Mouse (Mus musculus): ENCODE data around the gene Sipa1l1.
A peak's percentile ranks its signal among the peaks of the same experiment; 100 is the strongest.
"Not testable (repeated sequence)": the region's sequence is repeated elsewhere in the genome, so short reads cannot be mapped to it uniquely, and the experiment has no call there.

Sipa1l1 gene

GRCm38 (mm10) chr12:82175709-82176108 lies 6.6 kb downstream of the Sipa1l1 start:
- no peak for DNase-seq (ENCODE audit: low spot score in 2 of 2)

GRCm38 (mm10) chr12:82178636-82179035 lies 9.5 kb downstream of the Sipa1l1 start:
- no peak for DNase-seq (ENCODE audit: low spot score in 2 of 2)

- DNase-seq (ENCODE audit: low spot score in 2 of 2) = no peak
These were observed 10.5 kb downstream of the Sipa1l1 start for GRCm38 (mm10) chr12:82179626-82180025.

- DNase-seq (ENCODE audit: low spot score in 2 of 2) = not testable (repeated sequence)
These were observed 17.0 kb downstream of the Sipa1l1 start for GRCm38 (mm10) chr12:82186156-82186555.

GRCm38 (mm10) chr12:82186740-82187139 lies 17.6 kb downstream of the Sipa1l1 start:
- no peak for DNase-seq (ENCODE audit: low spot score in 2 of 2)

- no peak for DNase-seq (ENCODE audit: low spot score in 2 of 2)
These were observed 18.2 kb downstream of the Sipa1l1 start for GRCm38 (mm10) chr12:82187178-82187839.

- no peak for DNase-seq (ENCODE audit: low spot score in 2 of 2)
These were observed 19.4 kb downstream of the Sipa1l1 start for GRCm38 (mm10) chr12:82188321-82189075.

GRCm38 (mm10) chr12:82189076-82189675 lies 20.1 kb downstream of the Sipa1l1 start:
- DNase-seq (ENCODE audit: low spot score in 2 of 2) = no peak

- DNase-seq (ENCODE audit: low spot score in 2 of 2) = peak; percentile 31 to 69
These were observed 20.8 kb downstream of the Sipa1l1 start for GRCm38 (mm10) chr12:82189715-82190581.

GRCm38 (mm10) chr12:82190582-82190965 lies 21.5 kb downstream of the Sipa1l1 start:
- DNase-seq (ENCODE audit: low spot score in 2 of 2) = no peak

- no peak for DNase-seq (ENCODE audit: low spot score in 2 of 2)
These were observed 22.6 kb downstream of the Sipa1l1 start for GRCm38 (mm10) chr12:82191686-82192085.

GRCm38 (mm10) chr12:82192641-82193054 lies 23.5 kb downstream of the Sipa1l1 start:
- no peak for DNase-seq (ENCODE audit: low spot score in 2 of 2)

GRCm38 (mm10) chr12:82193476-82193875 lies 24.4 kb downstream of the Sipa1l1 start:
- no peak for DNase-seq (ENCODE audit: low spot score in 2 of 2)

- no peak for DNase-seq (ENCODE audit: low spot score in 2 of 2)
These were observed 25.8 kb downstream of the Sipa1l1 start for GRCm38 (mm10) chr12:82194919-82195318.

GRCm38 (mm10) chr12:82196213-82196612 lies 27.1 kb downstream of the Sipa1l1 start:
- DNase-seq (ENCODE audit: low spot score in 2 of 2) = no peak

GRCm38 (mm10) chr12:82196615-82197146 lies 27.6 kb downstream of the Sipa1l1 start:
- no peak for DNase-seq (ENCODE audit: low spot score in 2 of 2)

GRCm38 (mm10) chr12:82197207-82197606 lies 28.1 kb downstream of the Sipa1l1 start:
- DNase-seq (ENCODE audit: low spot score in 2 of 2) = no peak

- no peak for DNase-seq (ENCODE audit: low spot score in 2 of 2)
These were observed 30.2 kb downstream of the Sipa1l1 start for GRCm38 (mm10) chr12:82199286-82199685.

- DNase-seq (ENCODE audit: low spot score in 2 of 2) = no peak
These were observed 35.0 kb downstream of the Sipa1l1 start for GRCm38 (mm10) chr12:82204106-82204505.

GRCm38 (mm10) chr12:82206857-82207647 lies 37.9 kb downstream of the Sipa1l1 start:
- no peak for DNase-seq (ENCODE audit: low spot score in 2 of 2)

- no peak for DNase-seq (ENCODE audit: low spot score in 2 of 2)
These were observed 38.9 kb downstream of the Sipa1l1 start for GRCm38 (mm10) chr12:82208046-82208445.

Measured in natural killer cell, adult 2 months (primary cell).